Mouse (Mus musculus) left cerebral cortex, postnatal 10 days (tissue): ENCODE data around the gene Abcb4. TPM values are rescaled to one million over a fixed set of nuclear protein-coding genes. Genes with fewer than 3 reads are reported as not detected.
"Not testable (repeated sequence)": the region's sequence is repeated elsewhere in the genome, so short reads cannot be mapped to it uniquely, and the experiment has no call there.

Experiments
- DNase-seq, 2 experiments: peaks; one replicate each; pipeline ENCODE4 v3.0.0; 2021 to 2022; ENCODE audit warnings: low spot score in 2 of 2, mixed read lengths in 1 of 2; ENCODE audit errors: extremely low spot score in 1 of 2
- intact Hi-C: fragments of 180-260 bp; cut with DNase I; formaldehyde crosslinking; loops from one replicate; pipeline ENCODE4 v1.15.1; 2025
- total RNA-seq, 2 experiments: library from RNA; stranded (reverse); gene quantifications; 2 replicates each; pipeline ENCODE4 v1.2.3; 2021

Abcb4 gene
- total RNA-seq, 2 experiments from 2014 or later, result 3.1 to 3.5 TPM

GRCm38 (mm10) chr5:8990526-8990925 lies 97.0 kb downstream of the Abcb4 start:
- DNase-seq, result no peak
- intact Hi-C loops, result no loop called here

- DNase-seq, result no peak
- intact Hi-C loops, result no loop called here
These were observed 98.1 kb downstream of the Abcb4 start for GRCm38 (mm10) chr5:8991626-8992025.

GRCm38 (mm10) chr5:8995966-8996685 lies 102.6 kb downstream of the Abcb4 start:
- intact Hi-C loops, result no loop called here
- DNase-seq, result no peak

- intact Hi-C loops, result no loop called here
- peak; percentile 91 to 97 for DNase-seq
These were observed 103.4 kb downstream of the Abcb4 start, which contains the start of gene Crot for GRCm38 (mm10) chr5:8996686-8997512. TSS of gene Crot (minus strand) at chr5:8997324.

GRCm38 (mm10) chr5:8997513-8997895 lies 104.0 kb downstream of the Abcb4 start:
- no peak for DNase-seq
- intact Hi-C loops, result no loop called here

- intact Hi-C loops, result no loop called here
- no peak for DNase-seq
These were observed 105.6 kb downstream of the Abcb4 start for GRCm38 (mm10) chr5:8999108-8999507.

GRCm38 (mm10) chr5:9000006-9000405 lies 106.5 kb downstream of the Abcb4 start:
- DNase-seq, intact Hi-C loops: not testable (repeated sequence)

- intact Hi-C loops, DNase-seq: not testable (repeated sequence)
These were observed 113.1 kb downstream of the Abcb4 start for GRCm38 (mm10) chr5:9006585-9006984.

Other genes starting within 250 kb of the Abcb4 start
- gene Abcb1a, start 233.6 kb upstream of the Abcb4 start, total RNA-seq, result 10 to 100 TPM; 10.3 to 12.6 TPM
- 1 to 10 TPM; 2.6 to 2.9 TPM for gene Abcb1b, start 95.6 kb upstream of the Abcb4 start, total RNA-seq
- gene Crot, start 103.6 kb downstream of the Abcb4 start, total RNA-seq, result 10 to 100 TPM; 17.5 to 21.3 TPM
- gene Tmem243, start 207.0 kb downstream of the Abcb4 start, total RNA-seq, result 1 to 10 TPM; 5.5 to 6.9 TPM